Mouse (Mus musculus) telencephalon, adult 2 months (tissue): ENCODE data around the gene Rhoh.

Experiments
- DNase-seq: peaks from one replicate; pipeline ENCODE4 v3.0.0-alpha.2; 2011; ENCODE audit warnings: low read depth, low spot score

Gene Rhoh

DNA sequence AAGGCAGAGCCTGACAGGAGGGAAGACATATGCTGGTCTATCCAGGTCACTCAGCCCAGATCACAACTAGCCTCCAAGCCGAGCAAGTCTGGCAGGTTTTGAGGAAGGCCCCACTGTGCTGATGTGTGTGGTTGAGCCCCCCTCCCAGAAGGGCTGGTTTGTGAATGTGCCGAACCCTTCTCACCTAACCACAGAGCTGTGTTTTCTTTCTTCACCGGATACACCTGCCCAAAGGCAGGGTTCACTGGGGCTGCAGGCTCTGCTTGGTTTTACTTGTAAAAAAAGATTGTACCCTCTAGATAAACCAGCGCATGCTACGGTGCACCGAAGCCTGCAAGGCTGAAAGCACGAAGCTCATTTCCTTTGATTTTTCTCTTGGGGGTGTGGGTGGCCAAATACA is 68.1 kb downstream of the Rhoh start:
- no peak for DNase-seq

DNA sequence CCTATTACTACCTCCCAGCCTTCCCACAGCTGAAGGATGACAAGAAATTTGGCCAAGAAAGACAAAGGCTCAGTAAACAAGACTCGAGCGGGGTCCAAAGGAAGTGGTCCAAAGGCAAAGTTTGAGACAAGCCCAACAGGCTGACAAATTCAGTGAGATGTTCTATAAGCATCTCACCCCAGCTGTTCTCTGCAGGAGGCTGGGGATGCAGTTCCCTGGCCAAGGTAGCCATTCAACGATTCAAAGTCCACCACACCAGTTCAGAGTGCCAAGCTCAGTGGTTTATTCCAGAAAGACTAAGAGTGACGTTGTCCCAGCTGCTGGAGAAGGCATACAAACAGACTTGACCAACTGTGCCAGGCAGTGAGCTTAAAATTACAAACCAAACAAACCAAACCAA is 69.2 kb downstream of the Rhoh start:
- no peak for DNase-seq

DNA sequence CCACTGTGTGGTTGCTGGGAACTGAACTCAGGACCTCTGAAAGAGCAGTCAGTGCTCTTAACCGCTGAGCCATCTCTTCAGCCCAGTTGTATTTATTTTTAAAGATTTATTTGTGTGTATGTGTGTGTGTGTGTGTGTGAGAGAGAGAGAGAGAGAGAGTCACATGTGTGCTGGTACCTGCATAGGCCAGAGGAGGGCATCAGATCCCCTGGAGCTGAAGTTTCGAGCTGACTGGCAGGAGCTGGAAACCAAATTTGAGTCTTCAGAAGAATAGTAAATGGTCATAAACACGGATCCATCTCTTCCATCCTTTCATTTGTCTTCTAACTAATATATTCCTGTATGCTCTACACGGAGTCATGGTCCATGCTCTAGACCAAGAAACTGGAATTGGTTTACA is 72.2 kb downstream of the Rhoh start:
- DNase-seq = no peak

DNA sequence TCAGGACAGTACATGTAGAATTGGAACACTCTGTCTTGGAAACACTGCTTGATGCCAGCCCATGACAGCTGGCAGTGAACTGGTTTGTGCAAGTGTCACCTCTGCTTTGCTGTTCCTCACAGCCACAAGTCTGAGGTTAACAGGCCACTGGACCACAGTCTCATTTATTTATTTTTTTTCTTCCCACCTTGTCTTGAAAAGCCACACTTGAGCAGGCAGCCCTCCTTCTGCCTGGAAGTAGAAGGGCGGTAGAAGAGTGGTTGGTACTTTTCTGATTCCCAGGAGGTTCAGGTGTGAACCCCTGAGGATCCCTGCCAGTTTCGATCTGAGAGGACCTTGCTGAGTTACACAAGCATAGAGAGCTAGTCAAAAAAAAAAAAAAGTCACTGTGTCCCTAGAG is 72.8 kb downstream of the Rhoh start:
- DNase-seq = no peak

DNA sequence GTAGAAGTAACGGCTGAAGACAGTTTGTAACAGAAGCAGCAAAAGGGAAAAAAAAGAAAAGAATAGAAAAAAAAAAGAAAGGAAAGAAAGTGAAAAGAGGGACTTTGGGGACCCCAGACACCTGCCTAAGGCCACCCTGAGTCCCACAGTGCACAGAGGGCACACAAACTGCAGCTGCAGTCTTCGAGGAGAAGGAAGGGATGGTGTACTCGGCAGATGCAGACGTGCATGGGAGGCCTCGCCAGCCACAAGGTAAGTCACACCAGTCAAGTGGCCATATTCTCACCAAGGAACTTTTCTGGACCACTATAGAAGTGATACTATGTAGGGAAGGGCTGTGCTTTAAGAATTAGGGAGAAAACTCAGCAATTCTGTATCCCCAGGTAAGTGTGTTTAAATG is 73.8 kb downstream of the Rhoh start, which contains the start of gene Chrna9:
Gene Chrna9, plus strand, starts transcription at position 139 of the 400 bp plus-strand sequence.
- no peak for DNase-seq

DNA sequence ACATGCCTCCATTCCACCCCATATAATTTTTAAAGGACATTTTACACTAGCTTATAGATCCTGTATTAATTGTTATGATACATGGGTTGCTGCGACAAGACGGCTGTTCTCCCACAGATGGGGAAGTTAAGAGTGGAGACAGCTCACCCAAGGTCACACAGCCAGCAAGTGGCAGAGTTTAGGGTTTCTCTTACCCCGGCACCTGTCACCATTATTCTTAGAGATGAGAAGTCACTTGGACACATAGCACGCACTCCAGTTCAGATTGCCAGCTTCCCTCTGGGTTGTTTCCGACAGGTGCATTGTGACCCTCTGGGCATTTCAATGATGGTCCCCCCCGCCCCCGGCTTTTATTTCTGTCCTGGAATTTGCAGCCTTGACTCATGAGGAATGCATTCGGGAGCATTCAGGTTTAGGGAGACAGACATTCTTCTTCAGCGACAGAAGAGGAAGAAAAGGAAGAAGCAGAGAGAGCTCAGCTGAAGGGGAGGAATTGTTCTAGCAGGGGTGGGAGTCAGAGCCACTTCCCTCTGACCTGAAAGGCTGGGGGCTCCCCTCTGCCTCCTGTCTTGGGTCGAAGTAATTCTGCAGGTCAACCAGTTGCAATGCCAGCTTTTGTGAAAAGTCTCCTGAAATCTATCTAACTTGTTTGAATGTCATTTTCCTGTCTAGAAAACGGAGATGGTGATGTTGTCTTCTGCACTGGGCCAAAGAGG is 76.2 kb downstream of the Rhoh start:
- DNase-seq = no peak

DNA sequence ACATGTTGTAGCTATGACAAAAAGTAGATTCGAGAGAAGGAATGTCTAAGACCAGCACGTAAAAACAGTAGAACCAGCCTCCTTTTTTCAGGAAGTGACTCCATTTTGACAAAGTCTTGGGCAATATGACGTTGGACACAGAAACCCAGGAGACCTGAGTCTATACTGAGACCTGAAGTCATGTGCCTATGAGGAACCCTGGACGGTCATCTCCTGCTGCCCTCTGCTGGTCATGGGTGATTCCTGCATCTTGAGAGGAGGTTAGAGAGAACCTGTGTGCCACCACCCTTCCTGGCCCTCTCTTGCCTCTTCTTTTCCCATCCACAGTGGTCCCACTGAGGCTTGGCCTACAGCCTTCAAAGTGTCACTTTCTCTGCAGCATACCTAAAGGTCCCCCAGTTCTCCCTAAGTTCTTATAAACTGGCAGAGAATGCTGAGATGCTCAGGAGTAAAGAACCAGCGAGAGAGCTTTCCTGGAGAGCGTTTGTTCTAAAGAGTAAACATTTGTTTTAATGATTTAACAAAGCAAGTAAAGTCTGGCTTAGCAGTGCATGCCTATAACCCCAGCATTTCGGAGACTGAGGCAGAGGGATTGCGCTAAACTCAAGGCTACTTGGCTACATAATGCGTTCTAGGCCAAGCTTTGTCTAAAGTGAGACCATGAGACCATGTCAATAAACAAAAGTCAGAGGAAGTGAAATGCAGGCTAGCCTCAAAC is 77.1 kb downstream of the Rhoh start:
- DNase-seq = peak; percentile 50

DNA sequence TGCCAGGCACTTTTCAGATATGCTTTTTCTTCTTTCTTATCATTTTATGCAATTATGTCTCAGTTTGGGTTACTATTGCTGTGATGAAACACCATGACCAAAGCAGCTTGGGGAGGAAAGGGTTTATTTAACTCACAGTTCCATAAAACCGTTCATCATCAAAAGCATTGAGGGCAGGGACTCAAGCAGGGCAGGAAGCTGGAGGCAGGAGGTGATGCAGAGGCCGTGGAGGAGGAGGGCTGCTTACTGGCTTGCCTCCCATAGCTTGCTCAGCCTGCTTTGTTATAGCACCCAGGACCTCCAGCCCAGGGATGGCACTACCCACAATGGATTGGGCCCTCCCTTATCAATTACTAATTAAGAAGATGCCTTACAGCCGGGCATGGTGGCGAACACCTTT is 80.1 kb downstream of the Rhoh start:
- no peak for DNase-seq
